Mouse (Mus musculus) stomach, postnatal 0 days (tissue): ENCODE measurements at regions not wholly inside any gene's neighbourhood (a gene's known extent, or its start where the extent isn't known, plus 50 kb on each side); places are given as distances from the start of the nearest gene placed in this dataset.
A peak's percentile ranks its signal among the peaks of the same experiment; 100 is the strongest.

ENCODE experiments used
- ATAC-seq: fragments of 200-750 bp; cut with Nextera tagmentation; 2 replicates; pipeline ENCODE4 v1.8.0; 2017; ENCODE audit not compliant: low FRiP score, low TSS enrichment
- DNase-seq: peaks from one replicate; pipeline ENCODE4 v3.0.0-alpha.2; 2016; ENCODE audit warnings: low spot score
- H3K27ac ChIP-seq: fragments of 300-500 bp; sonication (generic); replicated peaks from 2 replicates; pipeline ENCODE4 v1.5.1; 2014; ENCODE audit warnings: mild to moderate bottlenecking, control low read depth
- H3K27me3 ChIP-seq: fragments of 300-500 bp; sonication (generic); 2 replicates; pipeline ENCODE4 v1.6.1; 2014; ENCODE audit warnings: low read length; ENCODE audit not compliant: control insufficient read depth, insufficient read depth
- H3K36me3 ChIP-seq: fragments of 300-500 bp; sonication (generic); 2 replicates; pipeline ENCODE4 v1.6.1; 2014; ENCODE audit warnings: low read length, mixed read lengths; ENCODE audit not compliant: control insufficient read depth, insufficient read depth
- H3K4me1 ChIP-seq: fragments of 300-500 bp; sonication (generic); replicated peaks from 2 replicates; pipeline ENCODE4 v1.6.1; 2014; ENCODE audit warnings: antibody characterized with exemption; ENCODE audit not compliant: control insufficient read depth, insufficient read depth
- H3K4me2 ChIP-seq: fragments of 300-500 bp; sonication (generic); replicated peaks from 2 replicates; pipeline ENCODE4 v1.6.1; 2014; ENCODE audit warnings: low read depth, mild to moderate bottlenecking, control low read depth, moderate library complexity
- H3K4me3 ChIP-seq: fragments of 300-500 bp; sonication (generic); 2 replicates; pipeline ENCODE4 v1.5.1; 2014; ENCODE audit warnings: low read depth, low read length, control low read depth
- H3K9ac ChIP-seq: fragments of 300-500 bp; sonication (generic); 2 replicates; pipeline ENCODE4 v1.6.1; 2014; ENCODE audit warnings: mild to moderate bottlenecking, low read length, control low read depth, mixed read lengths
- H3K9me3 ChIP-seq: fragments of 300-500 bp; sonication (generic); 2 replicates; pipeline ENCODE4 v1.6.1; 2016; ENCODE audit warnings: low read length; ENCODE audit not compliant: control insufficient read depth
- CTCF ChIP-seq: IDR thresholded peaks from 2 replicates; pipeline ENCODE4 v1.5.1; 2016; ENCODE audit warnings: antibody characterized with exemption, low read depth, mild to moderate bottlenecking, moderate library complexity
- EP300 ChIP-seq: optimal IDR thresholded peaks from 2 replicates; pipeline ENCODE3; 2016; ENCODE audit warnings: antibody characterized with exemption
- WGBS: fragments of 180-500 bp; shearing (Covaris S2); extraction: QIAGEN DNeasy Blood & Tissue Kit; methylation state at CpG from one replicate; pipeline ENCODE4 v1.1.7; 2014; 5-methylcytosine and 5-hydroxymethylcytosine counted together

DNA sequence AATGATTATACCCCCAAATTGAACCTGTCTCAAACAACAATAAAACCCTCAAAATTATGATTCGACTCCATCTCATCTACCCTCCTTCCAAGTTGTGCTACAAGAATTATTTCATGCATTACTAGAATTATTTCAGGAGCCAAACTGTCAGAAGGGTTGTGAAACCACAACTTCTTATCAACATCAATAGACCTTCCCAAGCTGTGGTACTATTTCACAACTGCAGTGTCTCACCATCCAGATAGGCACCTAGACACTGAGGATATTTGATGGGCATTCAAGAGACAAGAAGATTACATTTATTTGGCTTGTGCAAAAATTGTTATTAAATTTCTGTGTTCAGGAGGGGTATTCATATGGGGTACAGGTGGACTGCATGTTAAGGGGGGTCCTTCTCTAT, 567.0 kb downstream of the Adgrl2 start:
- H3K4me2 ChIP-seq: no peak overlapping the region
- H3K9me3 ChIP-seq: no peaks in the 10 kb centered on the region
- H3K9ac ChIP-seq: no peak overlapping the region
- no peaks in the 10 kb centered on the region for H3K27me3 ChIP-seq
- no peaks in the 10 kb centered on the region for H3K4me1 ChIP-seq
- H3K36me3 ChIP-seq: no peaks in the 10 kb centered on the region
- WGBS: 89% methylated on average over 1 of the region's 1 CpGs
- TF ChIP-seq CTCF: no peak
- H3K27ac ChIP-seq: no peak overlapping the region
- H3K4me3 ChIP-seq: no peak overlapping the region
- ATAC-seq (no peak), DNase-seq (no peak)

DNA sequence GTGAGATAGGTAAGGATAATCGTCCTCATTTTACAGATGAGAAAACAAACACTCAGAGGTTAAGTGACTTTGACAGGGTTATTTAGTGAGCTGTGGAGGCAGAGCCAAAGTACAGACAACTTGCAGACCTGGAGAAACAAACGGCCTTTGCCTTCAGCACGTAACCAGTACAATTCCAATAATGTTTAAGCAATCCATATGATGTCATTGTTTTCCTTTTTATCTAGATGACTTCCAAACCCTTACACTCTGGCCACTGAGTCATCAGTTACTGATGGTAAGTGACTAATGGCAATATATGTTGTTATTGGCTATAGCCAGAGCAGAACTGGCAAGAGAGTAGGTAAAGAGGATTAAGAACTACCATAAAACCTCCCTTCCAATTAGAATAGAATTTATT, 567.6 kb downstream of the Adgrl2 start:
- H3K27ac ChIP-seq: no peak overlapping the region
- no peak overlapping the region for H3K4me3 ChIP-seq

GRCm38 (mm10) chr3:148422205-148422604, 568.1 kb downstream of the Adgrl2 start:
- no peak overlapping the region for H3K4me3 ChIP-seq
- no peak overlapping the region for H3K4me2 ChIP-seq
- no peak for TF ChIP-seq CTCF
- TF ChIP-seq EP300: no peak
- H3K9ac ChIP-seq: no peak overlapping the region
- no peaks in the 10 kb centered on the region for H3K36me3 ChIP-seq
- H3K27me3 ChIP-seq: no peaks in the 10 kb centered on the region
- H3K4me1 ChIP-seq: no peaks in the 10 kb centered on the region
- H3K27ac ChIP-seq: no peak overlapping the region
- no peaks in the 10 kb centered on the region for H3K9me3 ChIP-seq
- DNase-seq (no peak), ATAC-seq (no peak)
- WGBS: 70% methylated on average over 2 of the region's 2 CpGs

More for the DNA sequence above, 567.6 kb downstream of the Adgrl2 start:
- Histone ChIP-seq H3K4me2 (no peak overlapping the region), H3K36me3 (no peaks in the 10 kb centered on the region), H3K27me3 (no peaks in the 10 kb centered on the region), H3K9me3 (no peaks in the 10 kb centered on the region), H3K9ac (no peak overlapping the region), H3K4me1 (no peaks in the 10 kb centered on the region)
- WGBS: 35% methylated on average over 3 of the region's 3 CpGs
- DNase-seq (no peak), ATAC-seq (peak; percentile 66)
- no peak for TF ChIP-seq CTCF
- TF ChIP-seq EP300: no peak

DNA sequence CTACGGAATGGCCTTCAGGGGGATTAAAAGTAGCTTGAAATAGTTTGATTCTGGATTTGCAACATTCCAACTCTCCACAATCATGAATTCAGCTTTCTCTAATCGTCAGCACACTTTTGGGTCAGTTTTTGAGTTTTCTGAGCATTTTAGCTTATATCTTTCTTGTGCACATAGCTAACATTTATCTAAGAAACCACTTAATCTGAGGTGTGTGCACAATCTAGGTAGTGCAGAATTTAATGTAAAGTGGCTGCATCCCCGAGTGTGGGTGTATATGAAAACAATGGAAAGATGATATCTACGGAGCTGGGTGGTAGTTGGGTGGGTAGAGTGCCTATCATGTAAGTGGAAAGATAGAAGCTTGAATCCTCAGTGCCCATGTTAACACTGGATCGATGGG, 570.1 kb downstream of the Adgrl2 start:
- Histone ChIP-seq H3K27ac (no peak overlapping the region), H3K9me3 (no peaks in the 10 kb centered on the region), H3K4me3 (no peak overlapping the region), H3K4me1 (no peaks in the 10 kb centered on the region), H3K4me2 (no peak overlapping the region), H3K36me3 (no peaks in the 10 kb centered on the region), H3K27me3 (no peaks in the 10 kb centered on the region), H3K9ac (no peak overlapping the region)
- DNase-seq (no peak), ATAC-seq (no peak)
- TF ChIP-seq EP300 (no peak), CTCF (no peak)
- WGBS: 90% methylated on average over 5 of the region's 5 CpGs

GRCm38 (mm10) chr3:148419462-148420074, 570.8 kb downstream of the Adgrl2 start:
- Histone ChIP-seq H3K27ac (no peak overlapping the region), H3K9ac (no peak overlapping the region), H3K4me2 (no peak overlapping the region), H3K4me1 (no peaks in the 10 kb centered on the region), H3K4me3 (no peak overlapping the region), H3K36me3 (no peaks in the 10 kb centered on the region), H3K9me3 (no peaks in the 10 kb centered on the region), H3K27me3 (no peaks in the 10 kb centered on the region)
- no peak for ATAC-seq
- WGBS: 75% methylated on average over 2 of the region's 2 CpGs
- DNase-seq: no peak
- TF ChIP-seq EP300 (no peak), CTCF (no peak)

- WGBS: 30% methylated on average over 6 of the region's 6 CpGs
Measured at GRCm38 (mm10) chr3:148418067-148418466, 572.3 kb downstream of the Adgrl2 start.

More at GRCm38 (mm10) chr3:148418067-148418466, 572.3 kb downstream of the Adgrl2 start:
- Histone ChIP-seq H3K9ac (no peak overlapping the region), H3K27me3 (no peaks in the 10 kb centered on the region), H3K4me1 (no peaks in the 10 kb centered on the region), H3K27ac (no peak overlapping the region), H3K9me3 (no peaks in the 10 kb centered on the region), H3K36me3 (no peaks in the 10 kb centered on the region), H3K4me3 (no peak overlapping the region), H3K4me2 (no peak overlapping the region)
- TF ChIP-seq EP300: no peak
- TF ChIP-seq CTCF: no peak
- no peak for DNase-seq
- ATAC-seq: no peak
